Mouse (Mus musculus): ENCODE results near the gene Cyp26c1.

Gene Cyp26c1

GRCm38 (mm10) chr19:37735426-37735825 lies 50.0 kb downstream of the Cyp26c1 start:
- Histone ChIP-seq H3K9me3 (ENCODE audit: low read length) (no peaks in the 10 kb centered on the region), H3K4me1 (replicated peaks; ENCODE audit: low read depth, low read length) (peaks cover 5% of the 10 kb centered on the region; the same call in 1 of the 2 replicates)

GRCm38 (mm10) chr19:37738575-37738974 lies 53.2 kb downstream of the Cyp26c1 start:
- Histone ChIP-seq H3K9me3 (ENCODE audit: low read length) (no peaks in the 10 kb centered on the region), H3K36me3 (ENCODE audit: insufficient read depth, low read length) (no peaks in the 10 kb centered on the region), H3K4me3 (replicated peaks; ENCODE audit: low read length) (no peak overlapping the region), H3K27me3 (ENCODE audit: insufficient read depth, low read length) (peaks cover 5% of the 10 kb centered on the region), H3K4me1 (replicated peaks; ENCODE audit: low read depth, low read length) (peaks cover 5% of the 10 kb centered on the region; the same call in 1 of the 2 replicates)
- TF ChIP-seq NANOG (IDR thresholded peaks at IDR 0.05; ENCODE audit: borderline replicate concordance, low read length) = no peak
- TF ChIP-seq POU5F1 (IDR thresholded peaks at IDR 0.05; ENCODE audit: borderline replicate concordance, low read length) = no peak
- TF ChIP-seq CTCF (conservative IDR thresholded peaks at IDR 0.05; ENCODE audit: low read length) = no peak

More at GRCm38 (mm10) chr19:37735426-37735825, 50.0 kb downstream of the Cyp26c1 start:
- TF ChIP-seq POU5F1 (IDR thresholded peaks at IDR 0.05; ENCODE audit: borderline replicate concordance, low read length) (no peak), NANOG (IDR thresholded peaks at IDR 0.05; ENCODE audit: borderline replicate concordance, low read length) (no peak), CTCF (conservative IDR thresholded peaks at IDR 0.05; ENCODE audit: low read length) (no peak)
- H3K36me3 ChIP-seq (ENCODE audit: insufficient read depth, low read length) = no peaks in the 10 kb centered on the region
- peaks cover 11% of the 10 kb centered on the region for H3K27me3 ChIP-seq (ENCODE audit: insufficient read depth, low read length)
- H3K4me3 ChIP-seq (replicated peaks; ENCODE audit: low read length) = no peak overlapping the region

GRCm38 (mm10) chr19:37740043-37740442 lies 54.7 kb downstream of the Cyp26c1 start:
- no peak overlapping the region for H3K4me3 ChIP-seq (replicated peaks; ENCODE audit: low read length)
- H3K27me3 ChIP-seq (ENCODE audit: insufficient read depth, low read length) = peaks cover 7% of the 10 kb centered on the region
- H3K9me3 ChIP-seq (ENCODE audit: low read length) = no peaks in the 10 kb centered on the region
- TF ChIP-seq NANOG (IDR thresholded peaks at IDR 0.05; ENCODE audit: borderline replicate concordance, low read length) = no peak
- no peak for TF ChIP-seq CTCF (conservative IDR thresholded peaks at IDR 0.05; ENCODE audit: low read length)
- no peak for TF ChIP-seq POU5F1 (IDR thresholded peaks at IDR 0.05; ENCODE audit: borderline replicate concordance, low read length)
- H3K36me3 ChIP-seq (ENCODE audit: insufficient read depth, low read length) = no peaks in the 10 kb centered on the region
- peaks cover 5% of the 10 kb centered on the region; the same call in 1 of the 2 replicates for H3K4me1 ChIP-seq (replicated peaks; ENCODE audit: low read depth, low read length)
